Mouse (Mus musculus) ovary, adult 18-20 months (tissue): ENCODE data around the gene Gm21976.
A peak's percentile ranks its signal among the peaks of the same experiment; 100 is the strongest.

Source experiments
- DNase-seq: peaks from one replicate; pipeline ENCODE4 v3.0.0; 2022; ENCODE audit warnings: low spot score, mixed read lengths

Gm21976 gene

GRCm38 (mm10) chr13:98279686-98280085, at the start of gene Gm21976:
Gene Gm21976, plus strand, starts transcription at chr13:98279887.
- DNase-seq, result no peak

- no peak for DNase-seq
Observed at GRCm38 (mm10) chr13:98230511-98230910, 49.2 kb upstream of the Gm21976 start.

GRCm38 (mm10) chr13:98235451-98235850, 44.2 kb upstream of the Gm21976 start:
- no peak for DNase-seq

- DNase-seq, result no peak
Observed at GRCm38 (mm10) chr13:98239978-98240641, 39.6 kb upstream of the Gm21976 start.

GRCm38 (mm10) chr13:98241531-98242282, 38.0 kb upstream of the Gm21976 start:
- no peak for DNase-seq

- no peak for DNase-seq
Observed at GRCm38 (mm10) chr13:98244571-98245350, 34.9 kb upstream of the Gm21976 start.

GRCm38 (mm10) chr13:98245386-98245785, 34.3 kb upstream of the Gm21976 start:
- DNase-seq, result no peak

- DNase-seq, result no peak
Observed at GRCm38 (mm10) chr13:98249594-98249993, 30.1 kb upstream of the Gm21976 start.

- DNase-seq, result no peak
Observed at GRCm38 (mm10) chr13:98254921-98255320, 24.8 kb upstream of the Gm21976 start.

GRCm38 (mm10) chr13:98262636-98263457, 16.8 kb upstream of the Gm21976 start, which contains the start of the genes Utp15 and Ankra2:
Gene Utp15, minus strand, starts transcription at chr13:98263041.
Gene Ankra2, plus strand, starts transcription at chr13:98263074.
- peak; percentile 95 for DNase-seq

GRCm38 (mm10) chr13:98263458-98263987, 16.2 kb upstream of the Gm21976 start:
- no peak for DNase-seq

GRCm38 (mm10) chr13:98264111-98264510, 15.6 kb upstream of the Gm21976 start:
- no peak for DNase-seq

GRCm38 (mm10) chr13:98274023-98274422, 5.7 kb upstream of the Gm21976 start:
- DNase-seq, result no peak

GRCm38 (mm10) chr13:98275646-98276045, 4.0 kb upstream of the Gm21976 start:
- peak; percentile 76 for DNase-seq

GRCm38 (mm10) chr13:98276253-98276652, 3.4 kb upstream of the Gm21976 start:
- no peak for DNase-seq

- no peak for DNase-seq
Observed at GRCm38 (mm10) chr13:98277501-98277900, 2.2 kb upstream of the Gm21976 start.

- no peak for DNase-seq
Observed at GRCm38 (mm10) chr13:98280990-98281650, 1.4 kb downstream of the Gm21976 start.

GRCm38 (mm10) chr13:98290719-98291118, 11.0 kb downstream of the Gm21976 start:
- no peak for DNase-seq

GRCm38 (mm10) chr13:98291712-98292111, 12.0 kb downstream of the Gm21976 start:
- DNase-seq, result no peak

GRCm38 (mm10) chr13:98296072-98296471, 16.4 kb downstream of the Gm21976 start:
- DNase-seq, result no peak
